Comparison of ENCODE assay signal across 23 mouse cellular contexts in the genomic region with DNA sequence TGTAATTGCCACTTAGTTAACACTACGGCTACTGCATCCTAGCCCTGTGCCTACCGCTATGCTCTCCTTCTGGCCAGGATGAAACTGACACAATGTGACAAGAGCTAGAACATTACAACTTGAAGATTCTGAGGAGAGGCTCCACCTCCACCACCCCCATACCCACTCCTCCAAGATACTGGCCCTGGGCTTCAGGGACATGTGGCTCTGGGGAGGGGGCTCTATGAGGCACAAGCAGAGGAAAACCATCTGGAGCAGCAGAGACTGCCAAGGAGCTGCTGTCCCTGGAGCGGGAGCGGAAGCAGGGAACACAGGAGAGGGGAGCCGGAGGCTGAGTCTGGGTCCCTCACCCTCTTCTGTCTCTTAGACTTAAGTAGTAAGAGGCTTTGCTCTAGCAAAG. TPM values are rescaled to one million over a fixed set of nuclear protein-coding genes. Genes with fewer than 3 reads are reported as not detected.
DNase-seq lines count a peak whose midpoint lies in the region; ATAC-seq and TF ChIP-seq lines count a peak whose summit lies in the region.
"Had no signal": no experiment of that assay in that cellular context is flagged by ENCODE, and none has a peak within 500 bp of the region (broad histone marks: within the 10 kb centered on the region; RNA-seq: fewer than 3 reads in every experiment).

No protein-coding gene starts in this region.

- no peaks in the 10 kb centered on the region for H3K36me3 ChIP-seq in hindbrain, embryonic 16.5 days (ENCODE audit: control insufficient read depth, insufficient read depth, low read length)
- no peaks in the 10 kb centered on the region for H3K36me3 ChIP-seq in hindbrain, embryonic 11.5 days (ENCODE audit: control insufficient read depth, insufficient read depth, low read length)
- H3K36me3 ChIP-seq: G1E; hindbrain, embryonic 15.5 days had no signal

- H3K27ac ChIP-seq in hindbrain, embryonic 16.5 days (ENCODE audit: low read depth, low read length): no peak overlapping the region
- H3K27ac ChIP-seq in hindbrain, embryonic 11.5 days (ENCODE audit: low read depth, low read length): no peak overlapping the region
- no peak overlapping the region for H3K27ac ChIP-seq in left cerebral cortex, adult 2 months
- H3K27ac ChIP-seq: gastrocnemius, adult 2 months; hindbrain, embryonic 15.5 days had no signal

- no peak for TF ChIP-seq CTCF in left cerebral cortex, adult 2 months (IDR thresholded peaks at IDR 0.05)

- H3K9ac ChIP-seq in hindbrain, embryonic 16.5 days (ENCODE audit: low read depth, low read length): no peak overlapping the region
- H3K9ac ChIP-seq in hindbrain, embryonic 11.5 days (ENCODE audit: low read depth, low read length): no peak overlapping the region
- H3K9ac ChIP-seq: hindbrain, embryonic 15.5 days; liver, postnatal 0 days had no signal

- H3K4me2 ChIP-seq in hindbrain, embryonic 16.5 days (ENCODE audit: low read length): no peak overlapping the region
- H3K4me2 ChIP-seq in hindbrain, embryonic 11.5 days (replicated peaks; ENCODE audit: low read depth, low read length): no peak overlapping the region
- H3K4me2 ChIP-seq: hindbrain, embryonic 15.5 days had no signal

- ATAC-seq in hindbrain, embryonic 16.5 days: peak; percentile 44; the same call in 1 of the 2 replicates
- no peak for ATAC-seq in hindbrain, embryonic 11.5 days (ENCODE audit: low FRiP score)
- ATAC-seq: liver, postnatal 0 days had no signal

- no peaks in the 10 kb centered on the region for H3K9me3 ChIP-seq in hindbrain, embryonic 16.5 days (ENCODE audit: control insufficient read depth, low read length)
- no peaks in the 10 kb centered on the region for H3K9me3 ChIP-seq in hindbrain, embryonic 11.5 days (ENCODE audit: control insufficient read depth, low read length)
- H3K9me3 ChIP-seq: G1E; hindbrain, embryonic 15.5 days had no signal

- intact Hi-C loops in left cerebral cortex, postnatal 10 days (cut with DNase I): no loop called here
- intact Hi-C loops in left cerebral cortex, adult 2 months (cut with DNase I): no loop called here

- no peak for DNase-seq in hindbrain, embryonic 11.5 days (ENCODE audit: low spot score)
- DNase-seq in left cerebral cortex, postnatal 10 days (ENCODE audit: extremely low spot score in 1 of 2, low spot score in 2 of 2): peak; percentile 57 to 59
- no peak for DNase-seq in left cerebral cortex, adult 2 months (ENCODE audit: extremely low spot score in 1 of 2, low spot score in 2 of 2)
- peak; percentile 34 for DNase-seq in right cerebral cortex, postnatal 4 days
- no peak for DNase-seq in right cerebral cortex, adult 2 months (ENCODE audit: low spot score in 2 of 2)
- no peak for DNase-seq in thymus, postnatal 25 days
- DNase-seq: cerebellum, adult 11 months; gastrocnemius, adult 2 months; kidney, adult 8-10 months; liver, postnatal 0 days; retina, postnatal 1 day had no signal

- no peaks in the 10 kb centered on the region for H3K27me3 ChIP-seq in hindbrain, embryonic 16.5 days (replicated peaks; ENCODE audit: control insufficient read depth, insufficient read depth, low read length)
- no peaks in the 10 kb centered on the region for H3K27me3 ChIP-seq in hindbrain, embryonic 11.5 days (ENCODE audit: control insufficient read depth, insufficient read depth, low read length)
- H3K27me3 ChIP-seq: hindbrain, embryonic 15.5 days had no signal

- H3K4me1 ChIP-seq in hindbrain, embryonic 16.5 days (ENCODE audit: control insufficient read depth, insufficient read depth, low read depth, low read length): peaks cover 16% of the 10 kb centered on the region
- 0 out of 2 replicates have a peak, but pooled peaks cover 3% of the 10 kb centered on the region for H3K4me1 ChIP-seq in hindbrain, embryonic 11.5 days (replicated peaks; ENCODE audit: control insufficient read depth, insufficient read depth, low read length)

- 85% methylated on average over 5 of the region's 5 CpGs for WGBS in hindbrain, embryonic 16.5 days
- 84% methylated on average over 5 of the region's 5 CpGs for WGBS in hindbrain, embryonic 11.5 days

- H3K4me3 ChIP-seq in hindbrain, embryonic 16.5 days (ENCODE audit: low read length): no peak overlapping the region
- H3K4me3 ChIP-seq in hindbrain, embryonic 11.5 days (ENCODE audit: low read depth, low read length): no peak overlapping the region
- no peak overlapping the region for H3K4me3 ChIP-seq in left cerebral cortex, adult 2 months
- H3K4me3 ChIP-seq: gastrocnemius, adult 2 months; hindbrain, embryonic 15.5 days had no signal

RNA-seq across cellular contexts. Expression of gene Actl11, which starts 0.5 kb away (rescaled TPM):
- not detected in 2 replicates for polyA plus RNA-seq in hindbrain, embryonic 16.5 days (2015; fragmentation: Nextera tagmentation; extraction: Ambion mirVana)
- not detected in 2 replicates for polyA plus RNA-seq in hindbrain, embryonic 11.5 days (2014; fragmentation: Nextera tagmentation; extraction: Ambion mirVana)
- total RNA-seq in left cerebral cortex, postnatal 10 days (2021): not detected
- not detected for total RNA-seq in left cerebral cortex, adult 2 months (2021)
- total RNA-seq: adrenal gland, adult 18-20 months; gastrocnemius, adult 2 months; layer of hippocampus, postnatal 14 days; megakaryocyte-erythroid progenitor cell, adult 5-6 weeks had no signal
- polyA plus RNA-seq: embryonic facial prominence, embryonic 11.5 days; G1E; heart, embryonic 16.5 days; hindbrain, embryonic 15.5 days; limb, embryonic 14.5 days; liver, postnatal 0 days; neural tube, embryonic 14.5 days; spleen, adult 2 months had no signal

RNA-seq across cellular contexts. Expression of gene Camkv, which starts 7.7 kb away (rescaled TPM):
- polyA plus RNA-seq in hindbrain, embryonic 16.5 days (2015; fragmentation: Nextera tagmentation; extraction: Ambion mirVana): 58.4 and 63.4 TPM in 2 replicates
- polyA plus RNA-seq in hindbrain, embryonic 11.5 days (2014; fragmentation: Nextera tagmentation; extraction: Ambion mirVana): 3.6 and 4.5 TPM in 2 replicates
- 100 to 1,000 TPM; 434 to 435 TPM for total RNA-seq in left cerebral cortex, postnatal 10 days (2021)
- total RNA-seq in left cerebral cortex, adult 2 months (2021): 100 to 1,000 TPM; 330 to 356 TPM
- total RNA-seq: monocyte, adult 5-6 weeks had no signal
- polyA plus RNA-seq: G1E had no signal

RNA-seq across cellular contexts. Expression of gene Mst1r, which starts 21.1 kb away (rescaled TPM):
- polyA plus RNA-seq in hindbrain, embryonic 16.5 days (2015; fragmentation: Nextera tagmentation; extraction: Ambion mirVana): 1.3 and 3.0 TPM in 2 replicates
- polyA plus RNA-seq in hindbrain, embryonic 11.5 days (2014; fragmentation: Nextera tagmentation; extraction: Ambion mirVana): 0.31 and 0.60 TPM in 2 replicates
- total RNA-seq in left cerebral cortex, postnatal 10 days (2021): 1 to 10 TPM; 1.8 to 2.4 TPM
- under 1 TPM; 0.68 to 0.91 TPM for total RNA-seq in left cerebral cortex, adult 2 months (2021)
- total RNA-seq: G1E; megakaryocyte-erythroid progenitor cell, adult 5-6 weeks had no signal

RNA-seq across cellular contexts. Expression of gene Traip, which starts 22.2 kb away (rescaled TPM):
- polyA plus RNA-seq in hindbrain, embryonic 16.5 days (2015; fragmentation: Nextera tagmentation; extraction: Ambion mirVana): 10.0 and 10.8 TPM in 2 replicates
- polyA plus RNA-seq in hindbrain, embryonic 11.5 days (2014; fragmentation: Nextera tagmentation; extraction: Ambion mirVana): 21.8 and 22.6 TPM in 2 replicates
- 10 to 100 TPM; 16.4 to 17.7 TPM for total RNA-seq in left cerebral cortex, postnatal 10 days (2021)
- 10 to 100 TPM in 1 of 2 experiments, 1 to 10 TPM in 1; 9.5 to 10.9 TPM for total RNA-seq in left cerebral cortex, adult 2 months (2021)

RNA-seq across cellular contexts. Expression of gene Mon1a, which starts 39.8 kb away (rescaled TPM):
- 22.6 and 23.9 TPM in 2 replicates for polyA plus RNA-seq in hindbrain, embryonic 16.5 days (2015; fragmentation: Nextera tagmentation; extraction: Ambion mirVana)
- 17.5 and 18.1 TPM in 2 replicates for polyA plus RNA-seq in hindbrain, embryonic 11.5 days (2014; fragmentation: Nextera tagmentation; extraction: Ambion mirVana)
- total RNA-seq in left cerebral cortex, postnatal 10 days (2021): 10 to 100 TPM; 14.0 to 15.0 TPM
- total RNA-seq in left cerebral cortex, adult 2 months (2021): 10 to 100 TPM; 24.3 to 26.7 TPM

Comparison
In these comparisons a context has a peak if more than half of its experiments do, and no peak if none do; other contexts are left out.
1. DNase-seq: peak in left cerebral cortex, postnatal 10 days (2 of 2) and right cerebral cortex, postnatal 4 days (single experiment); none in hindbrain, embryonic 11.5 days (single experiment), left cerebral cortex, adult 2 months (0 of 2), right cerebral cortex, adult 2 months (0 of 2) and thymus, postnatal 25 days (single experiment).